ENCODE assay signal across 8 mouse cellular contexts in the genomic region with DNA sequence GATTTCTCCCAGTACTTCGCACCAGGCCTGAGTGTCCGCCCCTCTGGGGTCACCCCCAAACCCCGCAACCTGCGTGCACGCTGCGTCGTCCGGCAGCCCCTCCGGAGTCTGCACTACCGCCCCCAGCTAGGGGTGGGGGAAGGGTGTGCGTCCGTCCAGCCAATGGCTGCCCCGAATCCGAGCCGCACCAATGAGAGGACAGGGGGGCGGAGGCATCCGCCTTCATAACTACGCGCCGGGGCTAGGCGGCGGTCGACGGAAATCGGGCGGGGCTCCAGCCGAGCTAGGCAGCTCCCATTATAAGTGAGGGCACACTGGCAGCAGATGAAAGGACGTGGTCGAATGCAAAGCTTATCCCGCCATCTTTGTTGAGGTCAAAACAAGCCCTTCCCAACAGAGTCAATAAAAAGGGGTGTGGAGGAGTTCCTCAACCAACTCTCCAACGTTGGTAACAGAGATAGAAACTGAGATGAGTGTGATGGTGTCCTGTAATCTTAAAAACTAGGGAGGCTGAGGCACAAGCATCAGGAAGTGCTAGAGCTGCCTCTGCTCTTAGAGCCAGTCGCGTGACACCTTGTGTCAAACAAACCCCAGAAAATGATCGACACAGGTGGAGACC. TPM values are rescaled to one million over a fixed set of nuclear protein-coding genes. Genes with fewer than 3 reads are reported as not detected.
DNase-seq lines count a peak whose midpoint lies in the region; ATAC-seq and TF ChIP-seq lines count a peak whose summit lies in the region.

TSS of gene Rpl18 (plus strand) at position 368 of the 619 bp plus-strand sequence.

- peak; percentile 91 for ATAC-seq in heart, embryonic 12.5 days (ENCODE audit: insufficient number of reproducible peaks, low FRiP score)
- peak; percentile 88 for ATAC-seq in liver, embryonic 12.5 days
- peak; percentile 89 for ATAC-seq in stomach, embryonic 15.5 days (ENCODE audit: insufficient read depth, low FRiP score, low read depth)

- H3K79me3 ChIP-seq in C2C12 (ENCODE audit: low read depth), result peaks cover 45% of the 10 kb centered on the region

- peaks cover 19% of the 10 kb centered on the region for H3K36me3 ChIP-seq in C2C12 (ENCODE audit: control insufficient read depth, insufficient read depth)
- peaks cover 56% of the 10 kb centered on the region for H3K36me3 ChIP-seq in erythroblast, embryonic 14.5 days (ENCODE audit: control insufficient read depth)
- H3K36me3 ChIP-seq in heart, embryonic 12.5 days, result peaks cover 48% of the 10 kb centered on the region
- peaks cover 53% of the 10 kb centered on the region for H3K36me3 ChIP-seq in liver, embryonic 12.5 days
- peaks cover 36% of the 10 kb centered on the region for H3K36me3 ChIP-seq in stomach, embryonic 15.5 days

- H3K79me2 ChIP-seq in C2C12 (ENCODE audit: control insufficient read depth, insufficient read depth), result peaks cover 63% of the 10 kb centered on the region

- peak within 1 kb of the TSS; percentile 34; the same call in 1 of the 2 replicates for H3K27ac ChIP-seq in heart, embryonic 12.5 days (ENCODE audit: poor library complexity, severe bottlenecking)
- H3K27ac ChIP-seq in liver, embryonic 12.5 days, result peak within 1 kb of the TSS; percentile 83
- peak within 1 kb of the TSS; percentile 94 for H3K27ac ChIP-seq in stomach, embryonic 15.5 days

- peak within 1 kb of the TSS; percentile 38 for H3K4me3 ChIP-seq in C2C12 (ENCODE audit: insufficient read depth, poor library complexity, severe bottlenecking)
- peak within 1 kb of the TSS; percentile 83 for H3K4me3 ChIP-seq in erythroblast, embryonic 14.5 days (replicated peaks)
- H3K4me3 ChIP-seq in heart, embryonic 12.5 days, result peak within 1 kb of the TSS; percentile 95
- H3K4me3 ChIP-seq in liver, embryonic 12.5 days, result peak within 1 kb of the TSS; percentile 80
- peak within 1 kb of the TSS; percentile 92 for H3K4me3 ChIP-seq in stomach, embryonic 15.5 days (replicated peaks)

- H3K27me3 ChIP-seq in C2C12 (ENCODE audit: control insufficient read depth, insufficient read depth, insufficient read length), result no peaks in the 10 kb centered on the region
- no peaks in the 10 kb centered on the region for H3K27me3 ChIP-seq in erythroblast, embryonic 14.5 days (ENCODE audit: control insufficient read depth)
- H3K27me3 ChIP-seq in heart, embryonic 12.5 days (replicated peaks), result no peaks in the 10 kb centered on the region
- H3K27me3 ChIP-seq in liver, embryonic 12.5 days (replicated peaks), result no peaks in the 10 kb centered on the region
- no peaks in the 10 kb centered on the region for H3K27me3 ChIP-seq in stomach, embryonic 15.5 days (replicated peaks)

- peak within 1 kb of the TSS; percentile 92 for H3K4me2 ChIP-seq in heart, embryonic 12.5 days
- peak within 1 kb of the TSS; percentile 96 for H3K4me2 ChIP-seq in liver, embryonic 12.5 days
- H3K4me2 ChIP-seq in stomach, embryonic 15.5 days, result peak within 1 kb of the TSS; percentile 76

- peak within 1 kb of the TSS; percentile 81 for H3K9ac ChIP-seq in heart, embryonic 12.5 days
- peak within 1 kb of the TSS; percentile 91 for H3K9ac ChIP-seq in liver, embryonic 12.5 days
- peak within 1 kb of the TSS; percentile 68; the same call in 1 of the 2 replicates for H3K9ac ChIP-seq in stomach, embryonic 15.5 days

- TF ChIP-seq POLR2A in brain, embryonic 14.5 days (IDR thresholded peaks at IDR 0.05; ENCODE audit: borderline replicate concordance, extremely low read depth, insufficient read depth, insufficient read length, poor library complexity, severe bottlenecking), result peak; percentile 39; the same call in 1 of the 2 replicates

- peak within 1 kb of the TSS; percentile 71 for H3ac ChIP-seq in C2C12 (ENCODE audit: control insufficient read depth, insufficient read length, low read depth)

- peak; percentile 99 for DNase-seq in brain, embryonic 14.5 days (ENCODE audit: low read depth)
- peak; percentile 99 for DNase-seq in kidney, postnatal 10 days
- peak; percentile 95 to 97 for DNase-seq in natural killer cell, adult 2 months (ENCODE audit: low spot score in 2 of 2)

- no peaks in the 10 kb centered on the region for H3K9me3 ChIP-seq in erythroblast, embryonic 14.5 days (ENCODE audit: control insufficient read depth, low read length)
- no peaks in the 10 kb centered on the region for H3K9me3 ChIP-seq in heart, embryonic 12.5 days (replicated peaks)
- no peaks in the 10 kb centered on the region for H3K9me3 ChIP-seq in liver, embryonic 12.5 days (replicated peaks)
- no peaks in the 10 kb centered on the region for H3K9me3 ChIP-seq in stomach, embryonic 15.5 days

- 6% methylated on average over 34 of the region's 34 CpGs for WGBS in heart, embryonic 12.5 days
- 6% methylated on average over 34 of the region's 34 CpGs for WGBS in liver, embryonic 12.5 days (ENCODE audit: insufficient replicate concordance)
- WGBS in stomach, embryonic 15.5 days, result 6% methylated on average over 34 of the region's 34 CpGs

- TF ChIP-seq CTCF in C2C12 (IDR thresholded peaks at IDR 0.05; ENCODE audit: control insufficient read depth, insufficient read depth, insufficient read length), result no peak
- no peak for TF ChIP-seq CTCF in brain, embryonic 14.5 days (IDR thresholded peaks at IDR 0.05; ENCODE audit: borderline replicate concordance, extremely low read depth, insufficient read depth, insufficient read length)

- H3K4me1 ChIP-seq in erythroblast, embryonic 14.5 days (ENCODE audit: control insufficient read depth), result peaks cover 70% of the 10 kb centered on the region
- peaks cover 47% of the 10 kb centered on the region for H3K4me1 ChIP-seq in heart, embryonic 12.5 days (replicated peaks)
- H3K4me1 ChIP-seq in liver, embryonic 12.5 days, result peaks cover 63% of the 10 kb centered on the region
- H3K4me1 ChIP-seq in stomach, embryonic 15.5 days, result peaks cover 61% of the 10 kb centered on the region

TF ChIP-seq in C2C12, 6 proteins besides CTCF, POLR2A, EP300 and RAD21:
- no peak for TF ChIP-seq MAX (IDR thresholded peaks at IDR 0.05)
- TF ChIP-seq FOSL1 (IDR thresholded peaks at IDR 0.05; ENCODE audit: insufficient read depth, low read length, poor library complexity, severe bottlenecking), result no peak
- TF ChIP-seq MYOG (IDR thresholded peaks at IDR 0.05; ENCODE audit: control insufficient read depth, extremely low read depth, insufficient read length), result no peak
- no peak for TF ChIP-seq MYOD1 (IDR thresholded peaks at IDR 0.05; ENCODE audit: control insufficient read depth, insufficient read length, low read depth)
- TF ChIP-seq CEBPB (IDR thresholded peaks at IDR 0.05; ENCODE audit: low read depth), result no peak
- TF ChIP-seq USF1 (IDR thresholded peaks at IDR 0.05; ENCODE audit: low read depth), result no peak

RNA-seq across cellular contexts. Expression of gene Rpl18, which starts in this region (rescaled TPM):
- 4,453 TPM for polyA plus RNA-seq in C2C12 (2012; fragmentation: generic; extraction: Trizol)
- polyA plus RNA-seq in brain, embryonic 14.5 days (2012; rRNA removed), result 640 and 749 TPM in 2 replicates
- 1,232 and 1,322 TPM in 2 replicates for polyA plus RNA-seq in erythroblast, embryonic 14.5 days (2012)
- polyA plus RNA-seq in heart, embryonic 12.5 days (2016; fragmentation: Nextera tagmentation; extraction: Ambion mirVana), result 603 and 625 TPM in 2 replicates
- 892 and 939 TPM in 2 replicates for polyA plus RNA-seq in liver, embryonic 12.5 days (2016; fragmentation: Nextera tagmentation; extraction: Ambion mirVana)
- 954 and 1,069 TPM in 2 replicates for polyA plus RNA-seq in stomach, embryonic 15.5 days (2015; fragmentation: Nextera tagmentation; extraction: Ambion mirVana)

Comparison
In these comparisons a context has a peak if more than half of its experiments do, and no peak if none do; other contexts are left out.
1. Peak in every context shown above with its lines: DNase-seq, ATAC-seq, H3K4me3 ChIP-seq and H3K27ac ChIP-seq.
2. H3K4me3 ChIP-seq: peak in every context shown above with its lines; median percentile 95 in heart, embryonic 12.5 days; 92 in stomach, embryonic 15.5 days; 83 in erythroblast, embryonic 14.5 days; 80 in liver, embryonic 12.5 days; 38 in C2C12.
3. H3K27ac ChIP-seq: peak in every context shown above with its lines; median percentile 94 in stomach, embryonic 15.5 days; 83 in liver, embryonic 12.5 days; 34 in heart, embryonic 12.5 days.